Mouse (Mus musculus) midbrain, embryonic 11.5 days (tissue): ENCODE measurements around the gene Numa1. TPM values are rescaled to one million over a fixed set of nuclear protein-coding genes. Genes with fewer than 3 reads are reported as not detected.

Experiments
- ATAC-seq: fragments of 200-750 bp; cut with Nextera tagmentation; 2 replicates; pipeline ENCODE4 v1.8.0; 2017; ENCODE audit warnings: moderate TSS enrichment, moderate library complexity; ENCODE audit not compliant: low FRiP score
- DNase-seq: peaks from one replicate; pipeline ENCODE4 v3.0.0; 2015; ENCODE audit warnings: low spot score; ENCODE audit errors: missing footprints
- H3K27ac ChIP-seq: fragments of 300-500 bp; sonication (generic); 2 replicates; pipeline ENCODE4 v1.5.1; 2014; ENCODE audit warnings: low read depth, low read length
- H3K27me3 ChIP-seq: fragments of 300-500 bp; sonication (generic); 2 replicates; pipeline ENCODE4 v1.6.1; 2014; ENCODE audit warnings: mild to moderate bottlenecking, low read length, moderate library complexity, mixed read lengths; ENCODE audit not compliant: control insufficient read depth, insufficient read depth
- H3K36me3 ChIP-seq: fragments of 300-500 bp; sonication (generic); 2 replicates; pipeline ENCODE4 v1.6.1; 2014; ENCODE audit warnings: mild to moderate bottlenecking, low read length, moderate library complexity, mixed read lengths; ENCODE audit not compliant: control insufficient read depth, insufficient read depth
- H3K4me1 ChIP-seq: fragments of 300-500 bp; sonication (generic); 2 replicates; pipeline ENCODE4 v1.6.1; 2014; ENCODE audit warnings: low read length; ENCODE audit not compliant: control insufficient read depth, insufficient read depth
- H3K4me2 ChIP-seq: fragments of 300-500 bp; sonication (generic); 2 replicates; pipeline ENCODE4 v1.6.1; 2014; ENCODE audit warnings: mild to moderate bottlenecking, moderate library complexity
- H3K4me3 ChIP-seq: fragments of 300-500 bp; sonication (generic); 2 replicates; pipeline ENCODE4 v1.5.1; 2014; ENCODE audit warnings: low read depth, low read length
- H3K9ac ChIP-seq: fragments of 300-500 bp; sonication (generic); 2 replicates; pipeline ENCODE4 v1.6.1; 2014; ENCODE audit warnings: low read length
- H3K9me3 ChIP-seq: fragments of 300-500 bp; sonication (generic); 2 replicates; pipeline ENCODE4 v1.6.1; 2016; ENCODE audit warnings: low read length; ENCODE audit not compliant: control insufficient read depth
- WGBS: fragments of 180-500 bp; shearing (Covaris S2); extraction: QIAGEN DNeasy Blood & Tissue Kit; methylation state at CpG from one replicate; pipeline ENCODE4 v1.1.7; 2014; 5-methylcytosine and 5-hydroxymethylcytosine counted together
- polyA plus RNA-seq: library from polyadenylated mRNA; unstranded; fragments of >200 nt; fragmentation: Nextera tagmentation; extraction: Ambion mirVana; gene quantifications from 2 replicates; pipeline ENCODE4 v1.2.1, GENCODE M21; 2014

The Numa1 gene
- polyA plus RNA-seq, 1 experiment from 2014 or later: 94.9 TPM

DNA sequence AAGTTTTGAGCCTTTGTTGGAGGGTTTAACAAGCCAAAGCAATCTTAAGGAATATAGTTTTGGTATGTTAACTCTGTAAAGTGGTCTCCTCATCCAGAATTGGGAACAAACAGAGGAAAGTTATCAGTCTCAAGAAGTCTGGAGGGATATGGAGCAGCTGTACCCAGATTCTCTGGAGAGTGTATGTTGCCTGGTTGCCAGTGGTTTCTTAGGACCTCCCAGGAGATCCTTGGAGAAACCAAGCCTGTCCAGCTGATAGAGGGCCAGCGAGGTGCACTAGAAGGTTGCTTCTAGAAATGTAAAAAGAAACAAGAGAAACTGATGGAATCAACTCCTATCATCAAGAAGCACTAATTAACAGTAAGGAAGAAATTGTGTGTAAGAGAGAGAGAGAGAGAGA lies 17.7 kb downstream of the Numa1 start:
- Histone ChIP-seq H3K4me1 (no peaks in the 10 kb centered on the region), H3K4me2 (no peak overlapping the region), H3K36me3 (no peaks in the 10 kb centered on the region), H3K9me3 (no peaks in the 10 kb centered on the region), H3K27ac (no peak overlapping the region), H3K27me3 (no peaks in the 10 kb centered on the region), H3K4me3 (no peak overlapping the region), H3K9ac (no peak overlapping the region)
- DNase-seq: no peak
- 79% methylated on average over 1 of the region's 1 CpGs for WGBS
- ATAC-seq: no peak

DNA sequence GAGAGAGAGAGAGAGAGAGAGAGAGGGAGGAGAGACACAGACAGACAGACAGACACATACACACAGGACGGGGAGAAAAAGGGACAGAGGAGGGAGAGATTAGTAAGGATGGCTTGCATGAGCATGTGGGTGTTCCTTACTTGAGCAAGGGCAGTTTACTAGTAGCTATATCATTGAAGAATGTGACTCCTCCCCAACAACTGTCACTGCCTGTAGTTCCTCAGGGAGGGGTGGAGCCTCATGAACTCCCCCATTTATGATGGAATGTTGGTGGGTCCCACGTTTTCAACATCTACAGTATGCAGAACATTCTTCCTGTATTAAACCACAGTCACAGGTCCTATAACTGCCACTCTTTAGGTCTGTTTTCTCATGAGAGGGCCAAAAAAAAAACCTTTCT lies 18.2 kb downstream of the Numa1 start:
- Histone ChIP-seq H3K9ac (no peak overlapping the region), H3K4me1 (no peaks in the 10 kb centered on the region), H3K4me3 (no peak overlapping the region), H3K27ac (no peak overlapping the region), H3K9me3 (no peaks in the 10 kb centered on the region), H3K4me2 (no peak overlapping the region), H3K27me3 (no peaks in the 10 kb centered on the region), H3K36me3 (no peaks in the 10 kb centered on the region)
- ATAC-seq: no peak
- no peak for DNase-seq
- WGBS: 66% methylated on average over 2 of the region's 2 CpGs

DNA sequence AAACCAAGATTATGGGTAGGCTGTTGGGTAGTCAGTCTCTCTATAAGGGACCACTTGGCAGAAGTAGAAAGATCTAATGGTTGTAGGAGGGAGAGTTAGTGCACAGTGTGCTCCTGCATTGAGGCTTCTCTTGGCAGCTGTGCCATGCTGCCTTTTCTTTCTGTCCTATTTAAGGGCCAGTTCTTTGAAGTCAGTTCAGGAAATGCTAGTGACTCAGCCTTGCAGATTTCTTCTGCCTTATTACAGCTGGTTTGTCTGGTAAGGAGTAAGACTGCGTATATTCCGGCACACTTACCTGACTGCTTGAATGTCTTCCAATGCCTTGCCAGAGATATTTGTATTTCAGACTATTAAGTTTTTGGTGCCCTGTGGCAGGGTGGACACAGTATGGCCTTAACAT lies 20.3 kb downstream of the Numa1 start:
- H3K4me1 ChIP-seq: no peaks in the 10 kb centered on the region
- no peaks in the 10 kb centered on the region for H3K36me3 ChIP-seq
- no peaks in the 10 kb centered on the region for H3K27me3 ChIP-seq
- no peaks in the 10 kb centered on the region for H3K9me3 ChIP-seq
- H3K4me2 ChIP-seq: no peak overlapping the region
- H3K27ac ChIP-seq: no peak overlapping the region
- DNase-seq (no peak), ATAC-seq (no peak)
- no peak overlapping the region for H3K9ac ChIP-seq
- 93% methylated on average over 2 of the region's 2 CpGs for WGBS
- H3K4me3 ChIP-seq: no peak overlapping the region

DNA sequence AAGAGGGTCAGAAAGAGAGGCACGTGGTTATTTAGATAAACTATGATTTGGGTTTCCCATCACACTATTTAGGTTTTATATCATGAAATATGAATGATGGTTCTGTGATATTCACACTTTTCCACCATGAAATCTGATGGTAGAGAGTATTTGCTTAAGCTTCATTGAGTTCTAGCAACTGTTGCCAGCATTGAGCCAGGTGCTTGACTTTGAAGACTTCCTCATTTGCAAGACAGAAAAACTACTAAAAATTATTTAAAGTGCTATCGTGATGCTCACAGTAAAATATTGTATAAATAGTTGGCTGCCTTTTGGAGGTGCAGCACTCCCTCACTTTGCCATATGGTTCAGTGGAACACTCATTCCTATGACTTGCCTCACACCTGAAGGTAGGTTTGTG lies 21.4 kb downstream of the Numa1 start:
- no peak overlapping the region for H3K27ac ChIP-seq
- WGBS: 94% methylated on average over 2 of the region's 2 CpGs
- no peak for ATAC-seq

DNA sequence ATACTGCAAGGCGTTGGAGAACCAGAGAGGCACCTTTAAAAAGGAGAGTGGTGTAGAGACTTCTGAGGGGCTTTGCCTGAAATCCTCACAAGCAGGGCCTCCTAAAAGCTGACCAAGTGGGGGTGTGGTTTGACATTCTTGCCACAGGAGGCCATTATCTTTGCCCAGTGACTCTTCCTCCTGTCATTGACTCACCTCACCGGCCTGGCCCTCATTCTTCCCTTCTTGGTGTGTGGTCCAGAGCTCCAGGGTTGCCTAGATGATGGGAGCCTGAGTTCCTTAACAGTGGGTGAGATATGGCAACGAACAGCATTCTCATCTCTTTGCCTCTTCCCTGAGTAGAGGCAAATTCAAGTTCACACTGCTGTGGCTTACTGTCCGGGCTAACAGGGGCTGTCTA lies 22.0 kb downstream of the Numa1 start:
- no peak for ATAC-seq
- H3K4me1 ChIP-seq: no peaks in the 10 kb centered on the region
- no peaks in the 10 kb centered on the region for H3K27me3 ChIP-seq
- H3K4me2 ChIP-seq: no peak overlapping the region
- H3K27ac ChIP-seq: no peak overlapping the region
- 57% methylated on average over 4 of the region's 4 CpGs for WGBS
- no peak overlapping the region for H3K4me3 ChIP-seq
- no peaks in the 10 kb centered on the region for H3K9me3 ChIP-seq
- no peaks in the 10 kb centered on the region for H3K36me3 ChIP-seq
- no peak for DNase-seq
- no peak overlapping the region for H3K9ac ChIP-seq

More for the DNA sequence above, 21.4 kb downstream of the Numa1 start:
- no peak overlapping the region for H3K4me2 ChIP-seq
- H3K36me3 ChIP-seq: no peaks in the 10 kb centered on the region
- no peak overlapping the region for H3K4me3 ChIP-seq
- no peak for DNase-seq
- H3K9me3 ChIP-seq: no peaks in the 10 kb centered on the region
- H3K9ac ChIP-seq: no peak overlapping the region
- H3K4me1 ChIP-seq: no peaks in the 10 kb centered on the region
- H3K27me3 ChIP-seq: no peaks in the 10 kb centered on the region

DNA sequence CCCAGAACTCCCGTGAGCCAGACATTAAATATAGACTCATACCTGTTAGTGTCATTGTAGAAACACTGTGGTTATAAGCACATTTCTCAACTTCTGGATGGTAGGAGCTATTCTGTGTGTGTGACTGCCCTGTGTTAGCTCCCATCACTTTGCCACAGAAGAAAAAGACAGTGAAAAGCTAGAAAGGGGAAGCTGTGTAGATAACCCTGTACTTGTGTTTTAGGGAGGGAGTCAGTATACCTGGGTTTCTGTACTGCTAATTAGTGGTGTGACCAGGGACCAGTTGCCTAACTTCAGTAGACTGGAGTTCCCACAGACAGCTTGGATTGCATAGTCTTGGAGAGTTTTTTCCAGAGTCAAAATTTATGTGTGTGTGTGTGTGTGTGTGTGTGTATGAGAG lies 22.6 kb downstream of the Numa1 start:
- DNase-seq (no peak), ATAC-seq (no peak)
- H3K27ac ChIP-seq: no peak overlapping the region
- no peak overlapping the region for H3K4me3 ChIP-seq
- 88% methylated on average over 1 of the region's 1 CpGs for WGBS
- no peaks in the 10 kb centered on the region for H3K9me3 ChIP-seq
- no peaks in the 10 kb centered on the region for H3K27me3 ChIP-seq
- no peak overlapping the region for H3K9ac ChIP-seq
- no peaks in the 10 kb centered on the region for H3K4me1 ChIP-seq
- no peak overlapping the region for H3K4me2 ChIP-seq
- no peaks in the 10 kb centered on the region for H3K36me3 ChIP-seq

DNA sequence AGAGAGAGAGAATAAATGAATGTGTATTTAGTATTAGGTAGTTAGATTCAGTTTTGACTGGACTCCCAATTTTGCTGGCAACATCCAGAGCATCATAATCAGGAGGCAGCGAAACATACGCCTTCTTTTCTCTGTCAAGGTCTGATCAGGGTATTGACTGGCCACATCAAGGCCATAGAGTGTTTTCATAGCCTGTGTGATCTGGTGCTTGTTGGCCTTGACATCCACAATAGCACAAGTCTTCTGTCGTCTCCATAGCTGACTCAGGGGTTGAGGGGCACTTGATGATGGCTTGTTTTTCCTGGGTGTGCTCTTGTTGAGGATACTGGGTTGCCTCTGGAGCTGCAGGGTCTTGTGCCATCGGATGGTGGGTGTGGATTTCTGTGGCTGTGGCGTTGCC lies 23.0 kb downstream of the Numa1 start:
- Histone ChIP-seq H3K4me3 (no peak overlapping the region), H3K4me2 (no peak overlapping the region), H3K27ac (no peak overlapping the region), H3K27me3 (no peaks in the 10 kb centered on the region), H3K9ac (no peak overlapping the region), H3K9me3 (no peaks in the 10 kb centered on the region), H3K36me3 (no peaks in the 10 kb centered on the region), H3K4me1 (no peaks in the 10 kb centered on the region)
- no peak for ATAC-seq
- WGBS: 92% methylated on average over 5 of the region's 5 CpGs
- no peak for DNase-seq

DNA sequence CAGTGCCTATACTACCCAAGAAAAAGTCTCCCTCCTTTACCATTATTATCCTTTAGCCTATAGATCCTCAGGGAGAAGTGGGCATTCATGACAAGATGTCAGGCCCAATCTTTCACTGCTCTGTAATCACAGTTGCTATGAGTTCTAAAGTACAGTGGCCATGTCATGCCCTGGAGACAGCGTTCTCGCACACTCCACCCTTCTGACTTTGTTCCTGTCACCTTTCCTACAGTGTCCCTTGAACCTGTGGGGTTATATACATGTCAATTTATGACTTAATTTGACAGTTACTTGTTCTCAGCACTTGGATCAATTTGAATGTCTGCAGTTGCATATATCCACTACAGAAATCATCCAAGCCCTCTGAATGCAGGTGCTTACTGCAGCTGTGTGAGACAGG lies 28.9 kb downstream of the Numa1 start:
- H3K36me3 ChIP-seq: no peaks in the 10 kb centered on the region
- H3K9me3 ChIP-seq: no peaks in the 10 kb centered on the region
- no peaks in the 10 kb centered on the region for H3K27me3 ChIP-seq
- no peak overlapping the region for H3K27ac ChIP-seq
- no peak overlapping the region for H3K9ac ChIP-seq
- ATAC-seq (no peak), DNase-seq (no peak)
- H3K4me3 ChIP-seq: no peak overlapping the region
- H3K4me1 ChIP-seq: no peaks in the 10 kb centered on the region
- 100% methylated on average over 2 of the region's 2 CpGs for WGBS
- H3K4me2 ChIP-seq: no peak overlapping the region

DNA sequence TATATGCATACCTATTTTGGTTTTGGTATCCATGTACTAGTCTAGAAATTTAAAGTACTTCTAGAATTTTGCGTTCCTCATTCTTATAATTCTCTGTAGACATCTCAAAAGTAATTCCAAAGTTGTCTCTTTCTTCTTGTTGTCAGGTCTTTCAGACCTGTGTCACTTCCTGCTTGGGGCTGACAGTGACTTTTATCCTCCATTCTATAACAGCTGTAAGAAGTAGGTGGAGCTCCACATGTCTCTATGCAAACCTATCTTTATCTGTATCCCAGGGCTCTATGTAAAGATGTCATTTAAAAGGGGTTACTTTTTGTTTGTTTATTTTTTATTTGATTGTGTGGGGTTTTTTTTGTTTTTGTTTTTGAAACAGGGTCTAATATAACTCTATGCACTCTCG lies 29.7 kb downstream of the Numa1 start:
- no peaks in the 10 kb centered on the region for H3K27me3 ChIP-seq
- WGBS: 95% methylated on average over 2 of the region's 2 CpGs
- no peak overlapping the region for H3K27ac ChIP-seq
- no peak overlapping the region for H3K4me2 ChIP-seq
- H3K4me1 ChIP-seq: no peaks in the 10 kb centered on the region
- DNase-seq: no peak
- no peak overlapping the region for H3K4me3 ChIP-seq
- H3K36me3 ChIP-seq: no peaks in the 10 kb centered on the region
- no peak for ATAC-seq
- no peaks in the 10 kb centered on the region for H3K9me3 ChIP-seq
- no peak overlapping the region for H3K9ac ChIP-seq

DNA sequence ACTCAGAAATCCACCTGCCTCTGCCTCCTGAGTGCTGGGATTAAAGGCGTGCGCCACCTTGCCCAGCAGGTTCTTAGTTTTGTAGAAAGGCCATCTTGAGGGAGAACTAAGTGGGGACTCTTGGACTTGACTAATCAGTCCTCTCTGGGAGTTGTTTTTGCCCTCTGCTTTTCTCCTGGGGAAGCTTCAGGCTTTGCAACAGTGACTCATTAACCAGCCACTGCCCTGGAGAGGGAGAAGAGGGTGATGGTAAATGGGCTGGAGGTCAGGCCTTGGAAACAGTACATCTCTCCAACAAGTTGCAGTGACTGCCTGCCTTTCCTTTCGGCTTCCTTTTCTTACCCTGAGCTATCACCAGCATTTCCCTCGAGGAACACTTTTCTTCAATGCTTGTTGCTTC lies 30.6 kb downstream of the Numa1 start:
- Histone ChIP-seq H3K4me2 (no peak overlapping the region), H3K27me3 (no peaks in the 10 kb centered on the region), H3K27ac (no peak overlapping the region), H3K4me3 (no peak overlapping the region), H3K4me1 (peaks cover 5% of the 10 kb centered on the region), H3K9ac (no peak overlapping the region), H3K9me3 (no peaks in the 10 kb centered on the region), H3K36me3 (no peaks in the 10 kb centered on the region)
- 90% methylated on average over 4 of the region's 4 CpGs for WGBS
- ATAC-seq (no peak), DNase-seq (no peak)
